Mouse (Mus musculus): ENCODE data around the gene Eml6.
"Not testable (repeated sequence)": the region's sequence is repeated elsewhere in the genome, so short reads cannot be mapped to it uniquely, and the experiment has no call there.

Gene Eml6

GRCm38 (mm10) chr11:29788921-29789638 is 236.8 kb downstream of the Eml6 start:
- no peak for DNase-seq (ENCODE audit: low read depth, low spot score)

- no peak for DNase-seq (ENCODE audit: low read depth, low spot score)
Measured at GRCm38 (mm10) chr11:29788499-29788898, 237.3 kb downstream of the Eml6 start.

GRCm38 (mm10) chr11:29787473-29787872 is 238.4 kb downstream of the Eml6 start:
- no peak for DNase-seq (ENCODE audit: low read depth, low spot score)

GRCm38 (mm10) chr11:29786583-29787219 is 239.1 kb downstream of the Eml6 start:
- no peak for DNase-seq (ENCODE audit: low read depth, low spot score)

- peak; percentile 41 for DNase-seq (ENCODE audit: low read depth, low spot score)
Measured at GRCm38 (mm10) chr11:29779409-29780026, 246.3 kb downstream of the Eml6 start.

GRCm38 (mm10) chr11:29778936-29779335 is 246.9 kb downstream of the Eml6 start:
- DNase-seq (ENCODE audit: low read depth, low spot score), result no peak

GRCm38 (mm10) chr11:29777964-29778363 is 247.9 kb downstream of the Eml6 start:
- no peak for DNase-seq (ENCODE audit: low read depth, low spot score)

- no peak for DNase-seq (ENCODE audit: low read depth, low spot score)
Measured at GRCm38 (mm10) chr11:29774760-29775159, 251.1 kb downstream of the Eml6 start.

GRCm38 (mm10) chr11:29774296-29774695 is 251.5 kb downstream of the Eml6 start:
- DNase-seq (ENCODE audit: low read depth, low spot score), result no peak

- no peak for DNase-seq (ENCODE audit: low read depth, low spot score)
Measured at GRCm38 (mm10) chr11:29772279-29772678, 253.6 kb downstream of the Eml6 start.

GRCm38 (mm10) chr11:29770666-29771400 is 255.0 kb downstream of the Eml6 start:
- DNase-seq (ENCODE audit: low read depth, low spot score), result no peak

GRCm38 (mm10) chr11:29768523-29768922 is 257.3 kb downstream of the Eml6 start:
- no peak for DNase-seq (ENCODE audit: low read depth, low spot score)

- DNase-seq (ENCODE audit: low read depth, low spot score), result no peak
Measured at GRCm38 (mm10) chr11:29766313-29766982, 259.4 kb downstream of the Eml6 start.

GRCm38 (mm10) chr11:29765063-29765462 is 260.8 kb downstream of the Eml6 start:
- no peak for DNase-seq (ENCODE audit: low read depth, low spot score)

GRCm38 (mm10) chr11:29762768-29763167 is 263.1 kb downstream of the Eml6 start:
- DNase-seq (ENCODE audit: low read depth, low spot score), result no peak

- no peak for DNase-seq (ENCODE audit: low read depth, low spot score)
Measured at GRCm38 (mm10) chr11:29761387-29761786, 264.4 kb downstream of the Eml6 start.

- DNase-seq (ENCODE audit: low read depth, low spot score), result no peak
Measured at GRCm38 (mm10) chr11:29758617-29759016, 267.2 kb downstream of the Eml6 start.

GRCm38 (mm10) chr11:29756007-29756406 is 269.8 kb downstream of the Eml6 start:
- DNase-seq (ENCODE audit: low read depth, low spot score), result not testable (repeated sequence)

GRCm38 (mm10) chr11:29751648-29752611 is 273.9 kb downstream of the Eml6 start:
- DNase-seq (ENCODE audit: low read depth, low spot score), result no peak

GRCm38 (mm10) chr11:29751013-29751412 is 274.8 kb downstream of the Eml6 start:
- DNase-seq (ENCODE audit: low read depth, low spot score), result no peak
